Mouse (Mus musculus) liver, postnatal 0 days (tissue): ENCODE measurements at regions not wholly inside any gene's neighbourhood (a gene's known extent, or its start where the extent isn't known, plus 50 kb on each side); places are given as distances from the start of the nearest gene placed in this dataset.

Experiments used
- CTCF ChIP-seq: sonication (generic); IDR thresholded peaks from 2 replicates; pipeline ENCODE4 v1.5.1; 2016; ENCODE audit warnings: antibody characterized with exemption, low read depth
- EP300 ChIP-seq: IDR thresholded peaks from 2 replicates; pipeline ENCODE4 v1.6.1; 2016; ENCODE audit warnings: antibody characterized with exemption, low read depth, mild to moderate bottlenecking

GRCm38 (mm10) chr17:85853156-85853555, 165.1 kb upstream of the Six2 start:
- TF ChIP-seq EP300: no peak
- no peak for TF ChIP-seq CTCF
